Mouse (Mus musculus) c-Kit-positive CD71-positive TER-119-positive erythroid progenitor cells, embryonic 14.5 days (primary cell): ENCODE results near the gene Retreg3.

Experiments used
- DNase-seq: peaks from one replicate; pipeline ENCODE4 v3.0.0-alpha.2; 2013; ENCODE audit warnings: low spot score

The Retreg3 gene

GRCm38 (mm10) chr11:101051617-101052016, 68.1 kb downstream of the Retreg3 start:
- DNase-seq = no peak

DNA sequence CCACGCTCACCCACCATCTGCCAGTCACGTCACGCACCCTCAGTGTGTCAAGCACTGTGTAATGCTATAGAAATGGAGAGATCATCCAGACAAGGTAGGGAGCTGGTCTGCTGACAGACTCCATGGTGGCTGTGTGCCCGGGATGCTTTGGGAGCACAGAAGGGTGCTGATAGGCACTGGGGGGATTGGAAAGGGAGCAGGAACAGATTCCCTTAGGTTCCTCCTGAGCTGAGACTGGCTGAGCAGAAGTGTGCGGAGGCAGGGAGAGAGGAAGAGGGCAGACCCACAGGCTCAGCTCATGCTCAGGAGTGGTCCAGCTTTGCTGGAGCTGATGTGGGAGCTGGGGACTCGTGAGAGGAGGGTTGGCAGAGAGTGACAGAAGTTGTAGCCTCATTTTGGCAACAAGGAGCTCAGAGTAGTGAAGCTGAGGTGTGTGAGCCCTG, 68.6 kb downstream of the Retreg3 start:
- no peak for DNase-seq

- no peak for DNase-seq
These were observed 69.3 kb downstream of the Retreg3 start for GRCm38 (mm10) chr11:101050359-101050758.

- DNase-seq = no peak
These were observed 72.2 kb downstream of the Retreg3 start for GRCm38 (mm10) chr11:101047502-101047901.

- no peak for DNase-seq
These were observed 73.3 kb downstream of the Retreg3 start for GRCm38 (mm10) chr11:101046440-101046839.
